Mouse (Mus musculus) midbrain, postnatal 0 days (tissue): ENCODE data around the gene Slc7a5. TPM values are rescaled to one million over a fixed set of nuclear protein-coding genes. Genes with fewer than 3 reads are reported as not detected.
A peak's percentile ranks its signal among the peaks of the same experiment; 100 is the strongest.

ENCODE experiments used
- ATAC-seq: fragments of 200-750 bp; cut with Nextera tagmentation; 2 replicates; pipeline ENCODE4 v1.8.0; 2017; ENCODE audit warnings: moderate number of reproducible peaks, mild to moderate bottlenecking, moderate TSS enrichment, moderate library complexity; ENCODE audit not compliant: low FRiP score
- DNase-seq: peaks from one replicate; pipeline ENCODE4 v3.0.0-alpha.2; 2015; ENCODE audit warnings: low spot score
- H3K27ac ChIP-seq: fragments of 300-500 bp; sonication (generic); 2 replicates; pipeline ENCODE4 v1.5.1; 2014; ENCODE audit warnings: low read depth, mild to moderate bottlenecking, low read length, mixed read lengths
- H3K27me3 ChIP-seq: fragments of 300-500 bp; sonication (generic); 2 replicates; pipeline ENCODE4 v1.6.1; 2014; ENCODE audit warnings: low read length, control low read depth, mixed read lengths; ENCODE audit not compliant: insufficient read depth
- H3K36me3 ChIP-seq: fragments of 300-500 bp; sonication (generic); 2 replicates; pipeline ENCODE4 v1.6.1; 2014; ENCODE audit warnings: low read length, control low read depth, mixed read lengths; ENCODE audit not compliant: insufficient read depth
- H3K4me1 ChIP-seq: fragments of 300-500 bp; sonication (generic); 2 replicates; pipeline ENCODE4 v1.6.1; 2014; ENCODE audit warnings: mild to moderate bottlenecking, control low read depth, antibody characterized with exemption, low read length, mixed read lengths; ENCODE audit not compliant: insufficient read depth
- H3K4me2 ChIP-seq: fragments of 300-500 bp; sonication (generic); 2 replicates; pipeline ENCODE4 v1.6.1; 2014; ENCODE audit warnings: low read depth, mild to moderate bottlenecking, low read length, mixed read lengths; ENCODE audit not compliant: poor library complexity, severe bottlenecking
- H3K4me3 ChIP-seq: fragments of 300-500 bp; sonication (generic); 2 replicates; pipeline ENCODE4 v1.5.1; 2014; ENCODE audit warnings: low read depth, mild to moderate bottlenecking, low read length, moderate library complexity
- H3K9ac ChIP-seq: fragments of 300-500 bp; sonication (generic); replicated peaks from 2 replicates; pipeline ENCODE4 v1.6.1; 2014; ENCODE audit warnings: mild to moderate bottlenecking, low read length, moderate library complexity, mixed read lengths; ENCODE audit not compliant: poor library complexity, severe bottlenecking
- H3K9me3 ChIP-seq: fragments of 300-500 bp; sonication (generic); 2 replicates; pipeline ENCODE4 v1.6.1; 2016; ENCODE audit warnings: low read length, control low read depth
- CTCF ChIP-seq: IDR thresholded peaks from 2 replicates; pipeline ENCODE4 v1.5.1; 2016; ENCODE audit warnings: antibody characterized with exemption, mild to moderate bottlenecking
- WGBS: fragments of 180-500 bp; shearing (Covaris S2); extraction: QIAGEN DNeasy Blood & Tissue Kit; methylation state at CpG from one replicate; pipeline ENCODE4 v1.1.7; 2014; 5-methylcytosine and 5-hydroxymethylcytosine counted together
- polyA plus RNA-seq: library from polyadenylated mRNA; unstranded; fragments of >200 nt; fragmentation: Nextera tagmentation; extraction: Ambion mirVana; gene quantifications from 2 replicates; pipeline ENCODE4 v1.2.1, GENCODE M21; 2015
- total RNA-seq: library from RNA; depleted of rRNA; stranded (reverse); fragments of >200 nt; gene quantifications from 2 replicates; pipeline ENCODE4 v1.2.3, GENCODE M21; 2014

Gene Slc7a5
- total and polyA plus RNA-seq, 2 experiments from 2014 or later: 64.5 to 115 TPM

DNA sequence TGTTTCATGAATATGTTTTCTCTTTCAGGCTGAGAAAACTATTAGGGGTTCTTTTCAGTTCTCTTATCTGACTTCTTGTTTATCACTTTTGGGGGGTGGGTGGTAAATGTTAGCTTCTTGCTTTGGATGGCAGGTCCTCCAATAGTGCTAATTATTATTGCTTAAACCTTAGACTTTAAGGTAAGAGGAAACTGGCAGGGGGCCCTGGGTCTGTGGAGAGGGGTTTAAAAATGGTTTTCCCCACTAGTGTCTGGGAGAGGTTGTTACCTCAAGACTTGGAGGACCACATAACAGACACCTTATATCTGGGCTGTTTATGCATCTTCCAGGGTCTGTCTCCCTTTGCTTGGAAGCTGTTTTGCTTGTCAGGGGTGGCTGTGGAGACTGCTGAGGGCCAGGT is 44.6 kb upstream of the Slc7a5 start:
- Histone ChIP-seq H3K4me3 (peak overlapping the region; percentile 89; the same call in 1 of the 2 replicates), H3K9me3 (no peaks in the 10 kb centered on the region), H3K27me3 (no peaks in the 10 kb centered on the region), H3K27ac (no peak overlapping the region), H3K9ac (peak overlapping the region; percentile 98; the same call in 1 of the 2 replicates), H3K36me3 (peaks cover 3% of the 10 kb centered on the region; the same call in 1 of the 2 replicates), H3K4me2 (no peak overlapping the region; the same call in 1 of the 2 replicates), H3K4me1 (peaks cover 6% of the 10 kb centered on the region; the same call in 1 of the 2 replicates)
- ATAC-seq (no peak), DNase-seq (no peak)
- TF ChIP-seq CTCF: no peak

DNA sequence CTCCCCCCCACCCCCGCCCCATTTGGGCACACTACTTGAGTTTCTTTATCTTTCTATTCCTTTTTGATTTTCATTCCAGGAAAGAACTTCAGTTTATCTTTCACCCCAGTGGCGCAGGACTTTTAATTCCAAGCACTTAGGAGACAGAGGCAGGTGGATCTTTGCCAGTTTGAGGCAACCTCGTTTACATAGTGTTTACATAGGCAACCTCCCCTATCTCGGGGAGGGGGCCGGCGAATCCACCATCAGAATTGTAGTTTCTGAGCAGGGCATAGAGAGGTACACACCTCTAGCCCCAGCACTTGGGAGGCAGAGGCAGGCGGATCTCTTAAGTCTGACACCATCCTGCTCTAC is 44.1 kb upstream of the Slc7a5 start:
- Histone ChIP-seq H3K36me3 (peaks cover 3% of the 10 kb centered on the region; the same call in 1 of the 2 replicates), H3K9me3 (no peaks in the 10 kb centered on the region), H3K4me3 (peak overlapping the region; percentile 89), H3K9ac (peak overlapping the region; percentile 98), H3K27me3 (no peaks in the 10 kb centered on the region), H3K4me1 (peaks cover 6% of the 10 kb centered on the region; the same call in 1 of the 2 replicates), H3K27ac (peak overlapping the region; percentile 98; the same call in 1 of the 2 replicates), H3K4me2 (peak overlapping the region; percentile 79)
- ATAC-seq (no peak), DNase-seq (no peak)
- 34% methylated on average over 7 of the region's 7 CpGs for WGBS
- TF ChIP-seq CTCF: no peak

DNA sequence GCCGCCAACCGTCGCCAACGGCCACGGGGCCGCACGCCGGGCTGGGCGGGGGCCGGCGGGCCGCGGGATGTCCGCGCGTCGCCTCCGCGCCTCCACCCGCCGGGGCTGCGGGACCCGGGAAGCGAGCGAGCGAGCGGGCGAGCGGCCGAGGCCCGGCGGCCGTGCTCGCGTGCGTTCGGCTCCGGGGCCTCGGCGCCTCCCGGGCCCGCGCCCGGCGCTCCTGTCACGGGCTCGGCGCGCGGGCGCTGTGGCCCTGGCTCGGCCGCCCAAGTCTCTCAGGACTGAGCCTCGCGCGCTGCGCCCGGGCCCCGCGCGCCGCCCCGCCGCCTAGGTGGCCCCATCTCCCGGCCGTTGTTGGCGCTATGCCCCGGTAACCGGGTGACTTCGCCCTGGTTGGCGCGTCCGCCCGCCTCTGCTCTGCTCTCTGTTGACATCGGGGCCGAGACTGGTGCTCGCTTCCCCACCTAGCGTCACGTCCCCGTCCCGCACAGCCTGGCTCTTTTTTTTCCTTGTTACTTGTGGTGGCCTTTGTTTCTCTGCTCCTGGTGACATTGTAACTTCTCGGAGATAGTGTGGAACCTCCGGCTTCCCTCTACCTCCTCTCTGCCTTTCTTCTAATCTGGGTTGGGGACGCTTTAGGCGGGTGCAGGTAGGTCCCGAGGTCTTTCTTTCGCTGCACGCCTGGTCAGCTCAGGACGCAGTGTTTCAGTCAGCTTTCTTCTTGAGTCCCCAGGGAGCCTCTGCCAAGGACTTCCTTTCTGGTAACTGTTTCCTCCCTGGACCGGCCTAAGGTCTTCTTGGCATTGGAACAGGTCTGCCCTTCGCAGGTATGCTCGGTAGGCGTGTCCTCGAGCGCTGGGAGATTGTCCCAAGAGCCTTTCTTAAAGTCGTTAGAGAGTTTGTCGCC is 43.5 kb upstream of the Slc7a5 start:
- Histone ChIP-seq H3K27me3 (no peaks in the 10 kb centered on the region), H3K9ac (peak overlapping the region; percentile 98), H3K36me3 (peaks cover 3% of the 10 kb centered on the region; the same call in 1 of the 2 replicates), H3K4me2 (peak overlapping the region; percentile 79), H3K9me3 (no peaks in the 10 kb centered on the region), H3K4me3 (peak overlapping the region; percentile 89), H3K4me1 (peaks cover 6% of the 10 kb centered on the region; the same call in 1 of the 2 replicates), H3K27ac (peak overlapping the region; percentile 98)
- 0 out of 2 replicates have a peak, but pooled peaks have one; percentile 2 for ATAC-seq
- peak; percentile 52 for DNase-seq
- under 1% methylated on average over 73 of the region's 97 CpGs for WGBS
- peak; percentile 44 for TF ChIP-seq CTCF

DNA sequence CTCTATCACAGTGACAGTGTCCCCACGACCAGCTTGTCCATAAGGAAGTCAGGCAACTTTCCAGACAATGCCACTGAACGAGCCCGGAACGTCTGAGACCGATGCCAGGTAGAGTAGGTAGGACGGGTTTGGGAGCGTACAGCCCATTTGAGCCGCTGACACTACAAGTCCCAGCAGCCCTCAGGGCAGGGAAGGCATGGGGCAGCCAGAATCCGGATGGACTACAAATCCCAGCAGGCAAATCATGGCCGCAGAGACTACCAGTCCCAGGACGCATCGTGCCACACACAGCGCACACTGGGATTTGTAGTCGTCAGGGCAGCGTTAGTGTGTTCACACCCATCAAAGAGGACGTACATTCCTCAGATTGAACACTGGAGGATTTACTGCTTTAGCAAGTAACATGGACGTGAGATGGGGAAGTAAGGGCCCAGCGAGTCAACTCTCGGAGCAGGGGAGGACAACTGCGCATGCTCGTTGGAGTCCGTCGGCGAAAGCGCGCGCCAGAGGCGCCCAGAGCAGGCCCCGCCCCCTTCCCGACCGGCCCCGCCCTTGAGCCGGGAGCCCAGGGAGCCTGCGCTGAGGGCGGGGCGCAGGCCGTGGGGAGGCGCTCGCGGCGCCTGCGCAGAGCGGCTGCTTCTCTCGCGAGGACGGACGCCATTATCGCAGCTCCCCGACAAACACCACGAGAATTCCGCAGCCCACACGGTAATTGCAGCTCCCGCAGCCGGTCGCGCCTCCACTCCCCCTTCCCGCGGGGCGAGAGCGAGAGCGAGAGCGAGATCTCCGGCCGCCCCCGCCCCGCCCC is 42.7 kb upstream of the Slc7a5 start:
- Histone ChIP-seq H3K9me3 (no peaks in the 10 kb centered on the region), H3K4me3 (peak overlapping the region; percentile 89), H3K27me3 (no peaks in the 10 kb centered on the region), H3K9ac (peak overlapping the region; percentile 98), H3K4me2 (peak overlapping the region; percentile 79), H3K4me1 (peaks cover 6% of the 10 kb centered on the region; the same call in 1 of the 2 replicates), H3K36me3 (peaks cover 3% of the 10 kb centered on the region; the same call in 1 of the 2 replicates), H3K27ac (peak overlapping the region; percentile 98)
- WGBS: under 1% methylated on average over 52 of the region's 66 CpGs
- peak; percentile 94 for ATAC-seq
- no peak for TF ChIP-seq CTCF
- peak; percentile 100 for DNase-seq

DNA sequence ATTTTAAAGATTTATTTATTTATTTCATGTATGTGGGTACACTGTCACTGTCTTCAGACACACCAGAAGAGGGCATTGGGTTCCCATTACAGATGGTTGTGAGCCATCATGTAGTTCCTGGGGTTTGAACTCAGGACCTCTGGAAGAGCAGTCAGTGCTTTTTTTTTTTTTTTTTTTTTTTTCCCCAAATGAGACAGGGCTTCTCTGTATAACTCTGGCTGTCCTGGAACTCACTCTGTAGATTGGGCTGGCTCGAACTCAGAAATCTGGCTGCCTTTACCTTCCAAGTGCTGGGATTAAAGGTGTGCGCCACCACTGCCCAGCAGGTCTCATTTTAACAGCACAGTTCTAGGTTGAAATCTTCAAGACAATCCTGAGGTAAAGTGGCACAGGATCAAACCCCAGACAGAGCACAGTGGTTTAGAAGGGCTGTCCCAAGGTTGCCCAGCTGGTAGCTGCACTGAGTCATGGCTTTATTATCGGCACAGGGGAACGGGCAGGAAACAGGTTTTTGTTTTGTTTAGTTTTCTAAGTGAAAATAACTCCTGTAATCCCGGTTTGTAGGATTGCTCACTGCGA is 41.8 kb upstream of the Slc7a5 start, which contains the start of gene Banp:
Banp (plus strand) TSS at position 529 of the 579 bp plus-strand sequence.
- WGBS: 65% methylated on average over 6 of the region's 6 CpGs
- no peak for TF ChIP-seq CTCF
- no peaks in the 10 kb centered on the region for H3K27me3 ChIP-seq
- no peak for ATAC-seq
- peak within 1 kb of the TSS; percentile 98 for H3K9ac ChIP-seq
- H3K4me2 ChIP-seq: peak within 1 kb of the TSS; percentile 79
- peaks cover 6% of the 10 kb centered on the region; the same call in 1 of the 2 replicates for H3K4me1 ChIP-seq
- peak within 1 kb of the TSS; percentile 98 for H3K27ac ChIP-seq
- H3K36me3 ChIP-seq: no peaks in the 10 kb centered on the region
- no peaks in the 10 kb centered on the region for H3K9me3 ChIP-seq
- peak within 1 kb of the TSS; percentile 89 for H3K4me3 ChIP-seq
- no peak for DNase-seq
